Mouse (Mus musculus): ENCODE measurements around the gene Wdr5b.

Gene Wdr5b

GRCm38 (mm10) chr16:36040640-36041624, at the start of gene Wdr5b:
Gene Wdr5b, plus strand, starts transcription at chr16:36041190.
- 1% methylated on average over 39 of the region's 39 CpGs for WGBS

- 28% methylated on average over 1 of the region's 1 CpGs for WGBS
Observed at GRCm38 (mm10) chr16:35992391-35992790, 48.6 kb upstream of the Wdr5b start.

- 42% methylated on average over 3 of the region's 3 CpGs for WGBS
Observed at GRCm38 (mm10) chr16:35993316-35993715, 47.7 kb upstream of the Wdr5b start.

- WGBS = 94% methylated on average over 4 of the region's 4 CpGs
Observed at GRCm38 (mm10) chr16:35998852-35999251, 42.1 kb upstream of the Wdr5b start.

- WGBS = 93% methylated on average over 3 of the region's 3 CpGs
Observed at GRCm38 (mm10) chr16:36008396-36008795, 32.6 kb upstream of the Wdr5b start.

GRCm38 (mm10) chr16:36016335-36016734, 24.7 kb upstream of the Wdr5b start:
- 97% methylated on average over 1 of the region's 1 CpGs for WGBS

- WGBS = 66% methylated on average over 1 of the region's 2 CpGs
Observed at GRCm38 (mm10) chr16:36028120-36028519, 12.9 kb upstream of the Wdr5b start.

GRCm38 (mm10) chr16:36041625-36042020, 633 bp downstream of the Wdr5b start:
- WGBS = 17% methylated on average over 11 of the region's 11 CpGs

- 90% methylated on average over 10 of the region's 10 CpGs for WGBS
Observed at GRCm38 (mm10) chr16:36043073-36043472, 2.1 kb downstream of the Wdr5b start.

GRCm38 (mm10) chr16:36043964-36044363, 3.0 kb downstream of the Wdr5b start:
- WGBS = 83% methylated on average over 4 of the region's 4 CpGs

GRCm38 (mm10) chr16:36047538-36047937, 6.5 kb downstream of the Wdr5b start:
- 86% methylated on average over 4 of the region's 4 CpGs for WGBS

GRCm38 (mm10) chr16:36051491-36051890, 10.5 kb downstream of the Wdr5b start:
- 88% methylated on average over 6 of the region's 6 CpGs for WGBS

GRCm38 (mm10) chr16:36053524-36054275, 12.7 kb downstream of the Wdr5b start:
- WGBS = 86% methylated on average over 6 of the region's 6 CpGs

GRCm38 (mm10) chr16:36054920-36055319, 13.9 kb downstream of the Wdr5b start:
- 96% methylated on average over 8 of the region's 8 CpGs for WGBS

- WGBS = 92% methylated on average over 11 of the region's 11 CpGs
Observed at GRCm38 (mm10) chr16:36056416-36056815, 15.4 kb downstream of the Wdr5b start.

GRCm38 (mm10) chr16:36057933-36058475, 17.0 kb downstream of the Wdr5b start:
- WGBS = 83% methylated on average over 8 of the region's 8 CpGs

- 81% methylated on average over 1 of the region's 1 CpGs for WGBS
Observed at GRCm38 (mm10) chr16:36062534-36062933, 21.5 kb downstream of the Wdr5b start.

- 48% methylated on average over 2 of the region's 2 CpGs for WGBS
Observed at GRCm38 (mm10) chr16:36063315-36063714, 22.3 kb downstream of the Wdr5b start.

GRCm38 (mm10) chr16:36064904-36065303, 23.9 kb downstream of the Wdr5b start:
- 89% methylated on average over 5 of the region's 5 CpGs for WGBS

GRCm38 (mm10) chr16:36067694-36068093, 26.7 kb downstream of the Wdr5b start:
- WGBS = 66% methylated on average over 2 of the region's 2 CpGs

- WGBS = 74% methylated on average over 3 of the region's 3 CpGs
Observed at GRCm38 (mm10) chr16:36068356-36068755, 27.4 kb downstream of the Wdr5b start.

Data from cerebral cortex, adult 2 months (tissue).